Mouse (Mus musculus) liver, adult 2 months (tissue): ENCODE measurements around the gene Sfmbt2. TPM values are rescaled to one million over a fixed set of nuclear protein-coding genes. Genes with fewer than 3 reads are reported as not detected.

ENCODE experiments used
- DNase-seq: peaks from one replicate; pipeline ENCODE4 v3.0.0-alpha.2; 2011; ENCODE audit warnings: low read depth, low spot score; ENCODE audit errors: extremely low read depth
- H3K27ac ChIP-seq: fragments of 200-500 bp; replicated peaks from 2 replicates; pipeline ENCODE4 v1.5.1; 2012; ENCODE audit warnings: low read depth, mild to moderate bottlenecking, control low read depth, inconsistent platforms, low read length; ENCODE audit not compliant: insufficient read depth
- H3K27me3 ChIP-seq: fragments of 200-500 bp; 2 replicates; pipeline ENCODE4 v1.6.1; 2012; ENCODE audit warnings: mild to moderate bottlenecking, moderate library complexity, low read length, inconsistent platforms; ENCODE audit not compliant: control insufficient read depth, insufficient read depth
- H3K36me3 ChIP-seq: fragments of 200-500 bp; 2 replicates; pipeline ENCODE4 v1.6.1; 2012; ENCODE audit warnings: low read length, inconsistent platforms; ENCODE audit not compliant: control insufficient read depth, insufficient read depth
- H3K4me1 ChIP-seq: fragments of 200-500 bp; 2 replicates; pipeline ENCODE4 v1.6.1; 2011; ENCODE audit warnings: low read length; ENCODE audit not compliant: control insufficient read depth, insufficient read depth
- H3K4me3 ChIP-seq: fragments of 200-500 bp; 2 replicates; pipeline ENCODE4 v1.5.1; 2011; ENCODE audit warnings: low read depth, mild to moderate bottlenecking, control low read depth, low read length, moderate library complexity; ENCODE audit not compliant: insufficient read depth
- H3K79me2 ChIP-seq: fragments of 200-500 bp; 2 replicates; pipeline ENCODE4 v1.6.1; 2012; ENCODE audit warnings: inconsistent platforms, mild to moderate bottlenecking, low read length, moderate library complexity; ENCODE audit not compliant: control insufficient read depth, insufficient read depth
- H3K9ac ChIP-seq: fragments of 200-500 bp; 2 replicates; pipeline ENCODE4 v1.6.1; 2012; ENCODE audit warnings: low read depth, mild to moderate bottlenecking, control low read depth, inconsistent platforms, low read length
- CTCF ChIP-seq: fragments of 200-500 bp; IDR thresholded peaks from 2 replicates; pipeline ENCODE4 v1.5.1; 2011; ENCODE audit warnings: low read depth, low read length, control low read depth
- POLR2A ChIP-seq: fragments of 200-500 bp; IDR thresholded peaks from 2 replicates; pipeline ENCODE4 v1.6.1; 2011; ENCODE audit warnings: low read length, control low read depth; ENCODE audit not compliant: insufficient read depth; ENCODE audit errors: extremely low read depth
- WGBS: fragments of 180-500 bp; shearing (Covaris S2); methylation state at CpG from one replicate; pipeline ENCODE4 v1.1.7; 2018; 5-methylcytosine and 5-hydroxymethylcytosine counted together
- polyA plus RNA-seq: library from polyadenylated mRNA; depleted of rRNA; stranded (reverse); fragments of >200 nt; gene quantifications from 2 replicates; pipeline ENCODE4 v1.2.3, GENCODE M21; 2012
- total RNA-seq: library from RNA; depleted of rRNA; stranded (reverse); fragments of >200 nt; gene quantifications from 2 replicates; pipeline ENCODE4 v1.2.3, GENCODE M21; 2014

Gene Sfmbt2
- total and polyA plus RNA-seq, 2 experiments = under 0.01 to 0.06 TPM

- no peaks in the 10 kb centered on the region for H3K79me2 ChIP-seq
- no peak overlapping the region for H3K9ac ChIP-seq
- 87% methylated on average over 5 of the region's 5 CpGs for WGBS
- peaks cover 2% of the 10 kb centered on the region; the same call in 1 of the 2 replicates for H3K4me1 ChIP-seq
- H3K27me3 ChIP-seq = no peaks in the 10 kb centered on the region
- TF ChIP-seq POLR2A = no peak
- no peak for TF ChIP-seq CTCF
- DNase-seq = no peak
- H3K27ac ChIP-seq = no peak overlapping the region
- H3K4me3 ChIP-seq = no peak overlapping the region
- no peaks in the 10 kb centered on the region for H3K36me3 ChIP-seq
Observed at GRCm38 (mm10) chr2:10521719-10522415, 151.6 kb downstream of the Sfmbt2 start.

- TF ChIP-seq CTCF (no peak), POLR2A (no peak)
- H3K36me3 ChIP-seq = no peaks in the 10 kb centered on the region
- H3K4me1 ChIP-seq = no peaks in the 10 kb centered on the region
- no peak overlapping the region for H3K27ac ChIP-seq
- WGBS = 93% methylated on average over 7 of the region's 7 CpGs
- H3K79me2 ChIP-seq = no peaks in the 10 kb centered on the region
- H3K4me3 ChIP-seq = no peak overlapping the region
- no peaks in the 10 kb centered on the region for H3K27me3 ChIP-seq
- no peak for DNase-seq
- H3K9ac ChIP-seq = no peak overlapping the region
Observed at GRCm38 (mm10) chr2:10525622-10526021, 155.3 kb downstream of the Sfmbt2 start.

- Histone ChIP-seq H3K79me2 (no peaks in the 10 kb centered on the region), H3K27me3 (no peaks in the 10 kb centered on the region), H3K36me3 (no peaks in the 10 kb centered on the region), H3K9ac (no peak overlapping the region), H3K4me3 (no peak overlapping the region), H3K27ac (no peak overlapping the region), H3K4me1 (no peaks in the 10 kb centered on the region)
- 85% methylated on average over 4 of the region's 4 CpGs for WGBS
- no peak for TF ChIP-seq CTCF
- no peak for TF ChIP-seq POLR2A
- DNase-seq = no peak
Observed at GRCm38 (mm10) chr2:10541762-10542161, 171.5 kb downstream of the Sfmbt2 start.

GRCm38 (mm10) chr2:10542388-10542787 lies 172.1 kb downstream of the Sfmbt2 start:
- H3K4me1 ChIP-seq = no peaks in the 10 kb centered on the region
- H3K27ac ChIP-seq = no peak overlapping the region
- WGBS = 81% methylated on average over 7 of the region's 7 CpGs
- H3K9ac ChIP-seq = no peak overlapping the region
- H3K4me3 ChIP-seq = no peak overlapping the region
- no peaks in the 10 kb centered on the region for H3K79me2 ChIP-seq
- H3K36me3 ChIP-seq = no peaks in the 10 kb centered on the region
- H3K27me3 ChIP-seq = no peaks in the 10 kb centered on the region
- no peak for DNase-seq
- no peak for TF ChIP-seq POLR2A
- TF ChIP-seq CTCF = no peak

GRCm38 (mm10) chr2:10558816-10559215 lies 188.5 kb downstream of the Sfmbt2 start:
- Histone ChIP-seq H3K36me3 (no peaks in the 10 kb centered on the region), H3K27me3 (no peaks in the 10 kb centered on the region), H3K79me2 (no peaks in the 10 kb centered on the region), H3K4me1 (no peaks in the 10 kb centered on the region), H3K4me3 (no peak overlapping the region), H3K9ac (no peak overlapping the region), H3K27ac (no peak overlapping the region)
- DNase-seq = no peak
- no peak for TF ChIP-seq CTCF
- TF ChIP-seq POLR2A = no peak
- WGBS = 90% methylated on average over 1 of the region's 1 CpGs

- 89% methylated on average over 3 of the region's 3 CpGs for WGBS
- TF ChIP-seq CTCF (no peak), POLR2A (no peak)
Observed at GRCm38 (mm10) chr2:10565491-10565890, 195.2 kb downstream of the Sfmbt2 start.

More at GRCm38 (mm10) chr2:10565491-10565890, 195.2 kb downstream of the Sfmbt2 start:
- Histone ChIP-seq H3K79me2 (no peaks in the 10 kb centered on the region), H3K9ac (no peak overlapping the region), H3K4me1 (no peaks in the 10 kb centered on the region), H3K27ac (no peak overlapping the region), H3K27me3 (no peaks in the 10 kb centered on the region), H3K36me3 (no peaks in the 10 kb centered on the region), H3K4me3 (no peak overlapping the region)
- DNase-seq = no peak
